Mouse (Mus musculus) forebrain, postnatal 0 days (tissue): Measurements from ENCODE around the gene Aak1. TPM values are rescaled to one million over a fixed set of nuclear protein-coding genes. Genes with fewer than 3 reads are reported as not detected.
A peak's percentile ranks its signal among the peaks of the same experiment; 100 is the strongest.

Experiments
- ATAC-seq: fragments of 200-750 bp; cut with Nextera tagmentation; 2 replicates; pipeline ENCODE4 v1.8.0; 2017; ENCODE audit warnings: mild to moderate bottlenecking, moderate library complexity
- DNase-seq: peaks from one replicate; pipeline ENCODE4 v3.0.0-alpha.2; 2015
- H3K27ac ChIP-seq: fragments of 300-500 bp; sonication (generic); 2 replicates; pipeline ENCODE4 v1.5.1; 2014; ENCODE audit warnings: low read depth, mild to moderate bottlenecking, antibody characterized with exemption, low read length, moderate library complexity, mixed read lengths
- H3K27me3 ChIP-seq: fragments of 300-500 bp; sonication (generic); 2 replicates; pipeline ENCODE4 v1.6.1; 2014; ENCODE audit warnings: mild to moderate bottlenecking, low read length, mixed read lengths; ENCODE audit not compliant: insufficient read depth
- H3K36me3 ChIP-seq: fragments of 300-500 bp; sonication (generic); 2 replicates; pipeline ENCODE4 v1.6.1; 2014; ENCODE audit warnings: mild to moderate bottlenecking, moderate library complexity; ENCODE audit not compliant: insufficient read depth
- H3K4me1 ChIP-seq: fragments of 300-500 bp; sonication (generic); 2 replicates; pipeline ENCODE4 v1.6.1; 2014; ENCODE audit warnings: antibody characterized with exemption; ENCODE audit not compliant: insufficient read depth
- H3K4me2 ChIP-seq: fragments of 300-500 bp; sonication (generic); 2 replicates; pipeline ENCODE4 v1.6.1; 2014; ENCODE audit warnings: low read depth, mild to moderate bottlenecking, moderate library complexity
- H3K4me3 ChIP-seq: fragments of 300-500 bp; sonication (generic); 2 replicates; pipeline ENCODE4 v1.5.1; 2014; ENCODE audit warnings: low read depth, low read length, mixed read lengths
- H3K9ac ChIP-seq: fragments of 300-500 bp; sonication (generic); 2 replicates; pipeline ENCODE4 v1.6.1; 2014; ENCODE audit warnings: mild to moderate bottlenecking
- H3K9me3 ChIP-seq: fragments of 300-500 bp; sonication (generic); 2 replicates; pipeline ENCODE4 v1.6.1; 2016; ENCODE audit warnings: low read length
- CTCF ChIP-seq: sonication (generic); IDR thresholded peaks from 2 replicates; pipeline ENCODE4 v1.5.1; 2016; ENCODE audit warnings: antibody characterized with exemption, control low read depth, low read depth
- WGBS: fragments of 180-500 bp; shearing (Covaris S2); extraction: QIAGEN DNeasy Blood & Tissue Kit; methylation state at CpG from one replicate; pipeline ENCODE4 v1.1.7; 2014; 5-methylcytosine and 5-hydroxymethylcytosine counted together
- polyA plus RNA-seq: library from polyadenylated mRNA; unstranded; fragments of >200 nt; fragmentation: Nextera tagmentation; extraction: Ambion mirVana; gene quantifications from 2 replicates; pipeline ENCODE4 v1.2.1, GENCODE M21; 2015
- total RNA-seq: library from RNA; depleted of rRNA; stranded (reverse); fragments of >200 nt; gene quantifications from 2 replicates; pipeline ENCODE4 v1.2.3, GENCODE M21; 2014

Aak1 gene
- total and polyA plus RNA-seq, 2 experiments from 2014 or later: 31.0 to 57.6 TPM

- Histone ChIP-seq H3K4me2 (no peak overlapping the region), H3K4me1 (no peaks in the 10 kb centered on the region), H3K27me3 (no peaks in the 10 kb centered on the region), H3K36me3 (peaks cover 41% of the 10 kb centered on the region), H3K4me3 (no peak overlapping the region), H3K27ac (no peak overlapping the region), H3K9me3 (no peaks in the 10 kb centered on the region), H3K9ac (no peak overlapping the region)
- DNase-seq: no peak
- TF ChIP-seq CTCF: no peak
- no peak for ATAC-seq
- 67% methylated on average over 1 of the region's 1 CpGs for WGBS
Measured at GRCm38 (mm10) chr6:86950733-86951255, 101.5 kb downstream of the Aak1 start.

DNA sequence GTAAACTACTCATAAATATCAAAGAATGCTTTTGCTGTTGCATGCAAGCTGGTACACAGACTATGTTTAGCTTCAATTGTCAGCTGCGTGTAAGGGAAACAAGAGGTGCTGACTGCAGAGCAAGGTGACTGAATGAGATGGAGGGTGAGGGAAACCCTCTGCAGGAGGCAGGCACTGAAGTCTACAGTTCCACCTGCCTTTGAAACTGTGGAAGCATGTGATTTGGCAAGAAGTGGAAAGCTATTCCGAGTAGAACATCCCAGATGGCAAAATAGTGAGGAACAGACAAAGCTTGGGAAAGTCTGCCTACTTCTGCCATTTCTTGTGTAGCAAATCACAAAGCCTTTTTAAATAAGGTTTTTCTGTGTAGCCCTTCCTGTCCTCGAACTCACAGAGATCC is 106.4 kb downstream of the Aak1 start:
- H3K4me2 ChIP-seq: no peak overlapping the region
- 66% methylated on average over 3 of the region's 3 CpGs for WGBS
- DNase-seq: peak; percentile 41

DNA sequence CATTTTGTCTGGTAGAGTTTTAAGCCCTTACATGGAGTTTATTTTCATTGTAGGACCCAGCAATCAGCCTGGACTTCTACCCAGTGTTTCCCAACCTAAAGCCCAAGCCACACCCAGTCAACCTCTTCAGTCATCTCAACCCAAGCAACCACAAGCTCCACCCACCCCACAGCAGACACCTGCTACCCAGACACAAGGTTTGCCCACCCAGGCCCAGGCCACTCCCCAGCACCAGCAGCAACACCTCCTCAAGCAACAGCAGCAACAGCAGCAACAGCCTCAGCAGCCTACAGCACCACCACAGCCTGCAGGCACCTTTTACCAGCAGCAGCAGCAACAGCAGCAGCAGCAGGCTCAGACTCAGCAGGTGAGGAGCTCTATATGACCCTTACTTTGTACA is 106.9 kb downstream of the Aak1 start:
- H3K4me2 ChIP-seq: no peak overlapping the region
- DNase-seq (no peak), ATAC-seq (no peak)
- no peak overlapping the region for H3K4me3 ChIP-seq
- H3K9me3 ChIP-seq: no peaks in the 10 kb centered on the region
- TF ChIP-seq CTCF: no peak
- no peaks in the 10 kb centered on the region for H3K27me3 ChIP-seq
- H3K36me3 ChIP-seq: peaks cover 55% of the 10 kb centered on the region
- peak overlapping the region; percentile 6 for H3K27ac ChIP-seq
- H3K9ac ChIP-seq: no peak overlapping the region
- no peaks in the 10 kb centered on the region for H3K4me1 ChIP-seq

More for the DNA sequence above, 106.4 kb downstream of the Aak1 start:
- Histone ChIP-seq H3K27ac (peak overlapping the region; percentile 6; the same call in 1 of the 2 replicates), H3K9ac (no peak overlapping the region), H3K9me3 (no peaks in the 10 kb centered on the region), H3K27me3 (no peaks in the 10 kb centered on the region), H3K4me1 (no peaks in the 10 kb centered on the region), H3K4me3 (no peak overlapping the region), H3K36me3 (peaks cover 60% of the 10 kb centered on the region)
- TF ChIP-seq CTCF: no peak
- ATAC-seq: no peak

DNA sequence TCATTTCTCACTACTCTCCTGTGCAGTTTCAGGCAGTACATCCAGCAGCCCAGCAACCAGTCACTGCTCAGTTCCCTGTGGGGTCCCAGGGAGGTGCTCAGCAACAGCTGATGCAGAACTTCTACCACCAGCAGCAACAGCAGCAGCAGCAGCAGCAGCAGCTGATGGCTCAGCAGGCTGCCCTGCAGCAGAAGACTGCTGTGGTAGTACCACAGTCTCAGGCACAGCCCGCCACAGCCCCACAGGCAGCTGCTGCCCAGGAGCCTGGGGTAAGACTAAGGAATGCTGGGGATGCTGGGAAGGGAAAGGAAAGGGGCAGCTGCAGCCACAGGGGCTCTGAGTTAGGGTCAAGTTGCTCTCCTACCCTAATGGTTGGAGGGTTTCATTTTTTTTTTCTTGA is 109.7 kb downstream of the Aak1 start:
- Histone ChIP-seq H3K9me3 (no peaks in the 10 kb centered on the region), H3K27me3 (no peaks in the 10 kb centered on the region), H3K4me3 (no peak overlapping the region), H3K9ac (no peak overlapping the region), H3K4me1 (no peaks in the 10 kb centered on the region), H3K36me3 (peaks cover 56% of the 10 kb centered on the region), H3K4me2 (no peak overlapping the region), H3K27ac (no peak overlapping the region)
- 76% methylated on average over 1 of the region's 1 CpGs for WGBS
- TF ChIP-seq CTCF: no peak
- DNase-seq (no peak), ATAC-seq (no peak)

DNA sequence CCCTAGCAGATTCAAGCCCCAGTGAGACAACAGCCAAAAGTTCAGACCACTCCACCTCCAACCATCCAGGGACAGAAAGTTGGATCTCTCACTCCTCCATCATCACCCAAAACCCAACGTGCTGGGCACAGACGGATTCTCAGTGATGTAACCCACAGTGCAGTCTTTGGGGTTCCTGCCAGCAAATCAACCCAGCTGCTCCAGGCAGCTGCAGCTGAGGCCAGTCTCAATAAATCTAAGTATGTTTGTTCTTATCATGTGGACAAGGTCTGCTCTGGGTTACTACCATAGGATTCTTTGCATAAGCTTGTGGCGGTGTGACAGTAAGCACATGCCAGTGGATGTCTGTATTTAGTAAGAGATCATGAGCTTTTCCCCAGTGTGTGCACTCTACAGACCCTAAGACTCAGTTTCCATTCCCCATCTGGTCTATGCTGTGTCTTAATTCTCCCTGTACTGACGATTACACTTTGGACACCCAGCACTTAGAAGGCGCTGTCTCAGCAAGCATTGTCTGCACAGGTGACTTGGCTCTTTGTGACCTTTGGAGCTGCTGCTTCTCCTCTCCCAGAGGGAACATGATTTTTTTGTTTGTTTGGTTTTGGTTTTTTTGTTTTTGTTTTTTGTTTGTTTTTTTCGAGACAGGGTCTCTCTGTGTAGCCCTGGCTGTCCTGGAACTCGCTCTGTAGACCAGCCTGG is 114.8 kb downstream of the Aak1 start:
- TF ChIP-seq CTCF: no peak
- no peak overlapping the region for H3K27ac ChIP-seq
- peaks cover 68% of the 10 kb centered on the region for H3K36me3 ChIP-seq

DNA sequence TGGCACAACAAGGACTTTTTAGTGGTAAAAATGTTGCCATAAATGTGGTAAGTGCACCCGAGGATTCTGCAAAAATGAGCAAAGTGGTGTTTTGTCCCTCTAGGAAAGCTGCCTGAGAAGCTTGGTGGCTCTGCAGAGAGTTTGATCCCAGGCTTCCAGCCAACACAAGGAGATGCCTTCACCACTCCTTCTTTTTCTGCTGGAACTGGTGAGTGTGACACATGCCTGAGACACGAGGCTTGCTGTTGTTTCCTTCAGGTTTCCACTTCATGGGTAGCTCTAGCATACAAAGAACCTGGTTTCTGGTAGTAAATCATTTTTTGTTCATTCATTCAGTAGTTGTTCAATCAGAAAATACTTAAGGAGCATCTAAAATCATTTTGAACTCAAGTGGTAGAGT is 117.8 kb downstream of the Aak1 start:
- Histone ChIP-seq H3K4me2 (no peak overlapping the region), H3K4me3 (no peak overlapping the region), H3K27ac (no peak overlapping the region), H3K27me3 (no peaks in the 10 kb centered on the region), H3K4me1 (no peaks in the 10 kb centered on the region), H3K9me3 (no peaks in the 10 kb centered on the region), H3K36me3 (peaks cover 72% of the 10 kb centered on the region), H3K9ac (no peak overlapping the region)
- TF ChIP-seq CTCF: no peak
- DNase-seq: no peak
- WGBS: 91% methylated on average over 2 of the region's 2 CpGs
- ATAC-seq: no peak

More for the DNA sequence above, 114.8 kb downstream of the Aak1 start:
- H3K4me2 ChIP-seq: no peak overlapping the region
- no peaks in the 10 kb centered on the region for H3K4me1 ChIP-seq
- no peaks in the 10 kb centered on the region for H3K27me3 ChIP-seq
- no peak for DNase-seq
- H3K9me3 ChIP-seq: no peaks in the 10 kb centered on the region
- no peak overlapping the region for H3K9ac ChIP-seq
- ATAC-seq: no peak
- H3K4me3 ChIP-seq: no peak overlapping the region
- WGBS: 92% methylated on average over 7 of the region's 7 CpGs

- no peak for TF ChIP-seq CTCF
- WGBS: 92% methylated on average over 4 of the region's 4 CpGs
- no peak overlapping the region for H3K9ac ChIP-seq
- no peaks in the 10 kb centered on the region for H3K27me3 ChIP-seq
- DNase-seq (no peak), ATAC-seq (no peak)
- H3K9me3 ChIP-seq: no peaks in the 10 kb centered on the region
- no peak overlapping the region for H3K4me2 ChIP-seq
- H3K36me3 ChIP-seq: peaks cover 34% of the 10 kb centered on the region
- no peaks in the 10 kb centered on the region for H3K4me1 ChIP-seq
- no peak overlapping the region for H3K4me3 ChIP-seq
- no peak overlapping the region for H3K27ac ChIP-seq
Measured at GRCm38 (mm10) chr6:86973956-86974355, 124.6 kb downstream of the Aak1 start.
